Mouse (Mus musculus) thymus, adult 2 months (tissue): Measurements from ENCODE around the gene Fam43a.

Experiments
- CTCF ChIP-seq: fragments of 200-500 bp; IDR thresholded peaks from 2 replicates; pipeline ENCODE4 v1.5.1; 2012; ENCODE audit warnings: mild to moderate bottlenecking, control low read depth, low read length, moderate library complexity, borderline replicate concordance; ENCODE audit not compliant: control insufficient read depth, poor library complexity, insufficient read depth; ENCODE audit errors: extremely low read depth
- POLR2A ChIP-seq: fragments of 200-500 bp; IDR thresholded peaks from 2 replicates; pipeline ENCODE4 v1.6.1; 2012; ENCODE audit warnings: mild to moderate bottlenecking, low read length, control low read depth, moderate library complexity; ENCODE audit not compliant: control insufficient read depth, poor library complexity, insufficient read depth; ENCODE audit errors: extremely low read depth

DNA sequence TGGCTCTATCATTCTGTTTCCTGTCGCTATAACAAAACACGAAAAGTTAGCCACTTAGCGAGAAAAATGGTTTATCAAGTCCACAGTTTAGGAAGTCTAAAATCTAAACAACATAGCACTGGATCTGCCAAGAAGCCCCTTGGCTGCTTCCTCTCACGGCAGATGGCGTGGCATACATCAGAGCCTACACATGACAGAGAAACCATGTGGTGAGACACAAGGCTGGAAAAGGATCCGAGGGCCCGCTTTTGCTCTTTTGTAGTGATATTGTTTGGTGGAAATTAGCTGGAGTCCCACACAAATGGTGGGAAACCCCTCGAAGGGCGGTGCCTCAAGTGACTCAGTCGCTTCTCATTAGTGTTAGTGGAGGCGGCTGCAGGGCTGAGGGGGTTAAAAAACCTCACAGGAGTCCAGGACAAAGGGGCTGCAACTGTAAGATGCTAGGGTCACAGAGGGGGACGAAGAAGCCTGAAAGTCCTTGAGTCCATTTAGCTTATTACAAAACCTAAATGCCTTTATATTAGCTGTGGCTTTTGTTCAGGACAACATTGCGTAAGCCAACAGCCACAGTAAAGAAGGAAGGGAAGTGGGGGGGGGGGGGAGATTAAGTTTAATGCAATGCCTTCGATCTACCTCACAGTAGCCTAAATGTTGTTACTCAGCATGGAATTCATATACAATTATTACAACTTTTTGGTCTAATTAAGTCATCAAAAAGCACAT, 3.5 kb upstream of the Fam43a start:
- no peak for TF ChIP-seq CTCF
- TF ChIP-seq POLR2A, result no peak
